Mouse (Mus musculus) heart, postnatal 25 days (tissue): ENCODE measurements at regions not wholly inside any gene's neighbourhood (a gene's known extent, or its start where the extent isn't known, plus 50 kb on each side); places are given as distances from the start of the nearest gene placed in this dataset.

ENCODE experiments used
- DNase-seq: peaks from one replicate; pipeline ENCODE4 v3.0.0; 2022; ENCODE audit warnings: low spot score
- intact Hi-C: fragments of 180-260 bp; cut with DNase I; formaldehyde crosslinking; loops from one replicate; pipeline ENCODE4 v1.15.1; 2025

- DNase-seq = no peak
- intact Hi-C loops = no loop called here
These were observed 154.0 kb downstream of the Sox4 start for GRCm38 (mm10) chr13:28799474-28799873.

GRCm38 (mm10) chr13:28797617-28798475, 155.7 kb downstream of the Sox4 start:
- intact Hi-C loops = no loop called here

GRCm38 (mm10) chr13:28795274-28795673, 158.2 kb downstream of the Sox4 start:
- no peak for DNase-seq
- intact Hi-C loops = no loop called here

More at GRCm38 (mm10) chr13:28797617-28798475, 155.7 kb downstream of the Sox4 start:
- DNase-seq = no peak

- no peak for DNase-seq
- intact Hi-C loops = no loop called here
These were observed 159.0 kb downstream of the Sox4 start for GRCm38 (mm10) chr13:28794547-28794946.

GRCm38 (mm10) chr13:28793166-28793935, 160.2 kb downstream of the Sox4 start:
- intact Hi-C loops = no loop called here
- no peak for DNase-seq

- DNase-seq = no peak
- intact Hi-C loops = no loop called here
These were observed 160.9 kb downstream of the Sox4 start for GRCm38 (mm10) chr13:28792461-28793165.

GRCm38 (mm10) chr13:28790381-28790780, 163.1 kb downstream of the Sox4 start:
- intact Hi-C loops = no loop called here
- DNase-seq = no peak

- intact Hi-C loops = no loop called here
- no peak for DNase-seq
These were observed 166.2 kb downstream of the Sox4 start for GRCm38 (mm10) chr13:28787331-28787643.

- intact Hi-C loops = no loop called here
- no peak for DNase-seq
These were observed 166.7 kb downstream of the Sox4 start for GRCm38 (mm10) chr13:28786629-28787330.

- DNase-seq = no peak
- intact Hi-C loops = no loop called here
These were observed 170.8 kb downstream of the Sox4 start for GRCm38 (mm10) chr13:28782497-28783246.

- intact Hi-C loops = no loop called here
These were observed 171.4 kb downstream of the Sox4 start for GRCm38 (mm10) chr13:28782081-28782480.

GRCm38 (mm10) chr13:28781660-28782059, 171.9 kb downstream of the Sox4 start:
- no peak for DNase-seq
- intact Hi-C loops = no loop called here

More at GRCm38 (mm10) chr13:28782081-28782480, 171.4 kb downstream of the Sox4 start:
- no peak for DNase-seq

- no peak for DNase-seq
- intact Hi-C loops = no loop called here
These were observed 173.1 kb downstream of the Sox4 start for GRCm38 (mm10) chr13:28780462-28780861.

GRCm38 (mm10) chr13:28775142-28775815, 178.2 kb downstream of the Sox4 start:
- no peak for DNase-seq
- intact Hi-C loops = no loop called here

GRCm38 (mm10) chr13:28774649-28775048, 178.9 kb downstream of the Sox4 start:
- intact Hi-C loops = no loop called here
- DNase-seq = no peak

- intact Hi-C loops = no loop called here
- no peak for DNase-seq
These were observed 180.0 kb downstream of the Sox4 start for GRCm38 (mm10) chr13:28773466-28773865.

- intact Hi-C loops = no loop called here
- no peak for DNase-seq
These were observed 183.0 kb downstream of the Sox4 start for GRCm38 (mm10) chr13:28770531-28770930.

GRCm38 (mm10) chr13:28770018-28770417, 183.5 kb downstream of the Sox4 start:
- intact Hi-C loops = no loop called here
- no peak for DNase-seq
